Mouse (Mus musculus) cerebellum, adult 9-10 months (tissue): ENCODE results near the gene Zfp800.

ENCODE experiments used
- DNase-seq: peaks from one replicate; pipeline ENCODE4 v3.0.0; 2022

Zfp800 gene

GRCm38 (mm10) chr6:28396051-28396852 is 1.6 kb downstream of the Zfp800 start:
- DNase-seq: no peak

GRCm38 (mm10) chr6:28389038-28389437 is 8.8 kb downstream of the Zfp800 start:
- no peak for DNase-seq

GRCm38 (mm10) chr6:28385169-28385568 is 12.6 kb downstream of the Zfp800 start:
- DNase-seq: no peak

GRCm38 (mm10) chr6:28381983-28382382 is 15.8 kb downstream of the Zfp800 start:
- no peak for DNase-seq

- DNase-seq: no peak
These were observed 27.7 kb downstream of the Zfp800 start for GRCm38 (mm10) chr6:28369966-28370683.

GRCm38 (mm10) chr6:28367575-28367974 is 30.2 kb downstream of the Zfp800 start:
- DNase-seq: no peak

GRCm38 (mm10) chr6:28351066-28351465 is 46.7 kb downstream of the Zfp800 start:
- no peak for DNase-seq

- DNase-seq: no peak
These were observed 52.1 kb downstream of the Zfp800 start for GRCm38 (mm10) chr6:28345677-28346076.

- no peak for DNase-seq
These were observed 52.6 kb downstream of the Zfp800 start for GRCm38 (mm10) chr6:28345181-28345580.

GRCm38 (mm10) chr6:28342863-28343262 is 54.9 kb downstream of the Zfp800 start:
- no peak for DNase-seq

GRCm38 (mm10) chr6:28341174-28341573 is 56.6 kb downstream of the Zfp800 start:
- DNase-seq: no peak

- DNase-seq: no peak
These were observed 58.4 kb downstream of the Zfp800 start for GRCm38 (mm10) chr6:28339410-28339809.

GRCm38 (mm10) chr6:28333696-28334095 is 64.1 kb downstream of the Zfp800 start:
- DNase-seq: no peak

GRCm38 (mm10) chr6:28332546-28332945 is 65.3 kb downstream of the Zfp800 start:
- DNase-seq: peak; percentile 59

GRCm38 (mm10) chr6:28329815-28330214 is 68.0 kb downstream of the Zfp800 start:
- no peak for DNase-seq

GRCm38 (mm10) chr6:28329002-28329596 is 68.7 kb downstream of the Zfp800 start:
- no peak for DNase-seq

- no peak for DNase-seq
These were observed 71.1 kb downstream of the Zfp800 start for GRCm38 (mm10) chr6:28326720-28327119.

GRCm38 (mm10) chr6:28322399-28322798 is 75.4 kb downstream of the Zfp800 start:
- DNase-seq: no peak

GRCm38 (mm10) chr6:28319648-28320270 is 78.0 kb downstream of the Zfp800 start:
- peak; percentile 43 for DNase-seq

- DNase-seq: peak; percentile 65
These were observed 78.8 kb downstream of the Zfp800 start for GRCm38 (mm10) chr6:28318820-28319573.

- no peak for DNase-seq
These were observed 82.6 kb downstream of the Zfp800 start for GRCm38 (mm10) chr6:28315208-28315607.

GRCm38 (mm10) chr6:28312067-28312466 is 85.7 kb downstream of the Zfp800 start:
- DNase-seq: no peak

GRCm38 (mm10) chr6:28309692-28310091 is 88.1 kb downstream of the Zfp800 start:
- DNase-seq: peak; percentile 66
